Mouse (Mus musculus) heart, embryonic 13.5 days (tissue): ENCODE measurements around the gene Snx12. TPM values are rescaled to one million over a fixed set of nuclear protein-coding genes. Genes with fewer than 3 reads are reported as not detected.

Source experiments
- ATAC-seq: fragments of 200-750 bp; cut with Nextera tagmentation; 2 replicates; pipeline ENCODE4 v1.8.0; 2017; ENCODE audit warnings: moderate TSS enrichment; ENCODE audit not compliant: insufficient number of reproducible peaks, low FRiP score, low TSS enrichment; ENCODE audit errors: extremely low read depth
- H3K27ac ChIP-seq: fragments of 300-500 bp; sonication (generic); replicated peaks from 2 replicates; pipeline ENCODE4 v1.5.1; 2015; ENCODE audit warnings: moderate library complexity, mild to moderate bottlenecking, inconsistent platforms
- H3K27me3 ChIP-seq: fragments of 300-500 bp; sonication (generic); replicated peaks from 2 replicates; pipeline ENCODE4 v1.6.1; 2015; ENCODE audit warnings: mild to moderate bottlenecking, inconsistent platforms
- H3K36me3 ChIP-seq: fragments of 300-500 bp; sonication (generic); 2 replicates; pipeline ENCODE4 v1.6.1; 2015; ENCODE audit warnings: mild to moderate bottlenecking, inconsistent platforms
- H3K4me1 ChIP-seq: fragments of 300-500 bp; sonication (generic); 2 replicates; pipeline ENCODE4 v1.6.1; 2015; ENCODE audit warnings: inconsistent platforms
- H3K4me2 ChIP-seq: fragments of 300-500 bp; sonication (generic); 2 replicates; pipeline ENCODE4 v1.6.1; 2015; ENCODE audit warnings: inconsistent platforms, mild to moderate bottlenecking, moderate library complexity
- H3K4me3 ChIP-seq: fragments of 300-500 bp; sonication (generic); 2 replicates; pipeline ENCODE4 v1.5.1; 2015; ENCODE audit warnings: moderate library complexity, mild to moderate bottlenecking, inconsistent platforms
- H3K9ac ChIP-seq: fragments of 300-500 bp; sonication (generic); 2 replicates; pipeline ENCODE4 v1.6.1; 2015; ENCODE audit warnings: inconsistent platforms, mild to moderate bottlenecking, moderate library complexity
- H3K9me3 ChIP-seq: fragments of 300-500 bp; sonication (generic); 2 replicates; pipeline ENCODE4 v1.6.1; 2016; ENCODE audit warnings: inconsistent platforms
- WGBS: fragments of 180-500 bp; shearing (Covaris S2); methylation state at CpG from one replicate; pipeline ENCODE4 v1.1.7; 2015; ENCODE audit warnings: mixed read lengths; 5-methylcytosine and 5-hydroxymethylcytosine counted together
- polyA plus RNA-seq: library from polyadenylated mRNA; unstranded; fragments of >200 nt; fragmentation: Nextera tagmentation; extraction: Ambion mirVana; gene quantifications from 2 replicates; pipeline ENCODE4 v1.2.1, GENCODE M21; 2015

The Snx12 gene
- polyA plus RNA-seq, 1 experiment from 2014 or later, result 41.2 TPM

GRCm38 (mm10) chrX:101245011-101245410, 22.6 kb upstream of the Snx12 start:
- 25% methylated on average over 1 of the region's 1 CpGs for WGBS
- Histone ChIP-seq H3K4me3 (no peak overlapping the region), H3K9me3 (no peaks in the 10 kb centered on the region), H3K27ac (no peak overlapping the region), H3K9ac (no peak overlapping the region), H3K4me2 (no peak overlapping the region), H3K4me1 (no peaks in the 10 kb centered on the region), H3K36me3 (no peaks in the 10 kb centered on the region), H3K27me3 (peaks cover 3% of the 10 kb centered on the region; the same call in 1 of the 2 replicates)
- ATAC-seq, result no peak

GRCm38 (mm10) chrX:101222796-101223162, 416 bp upstream of the Snx12 start:
- no peak for ATAC-seq
- 36% methylated on average over 7 of the region's 7 CpGs for WGBS
- Histone ChIP-seq H3K27ac (0 out of 2 replicates have a peak overlapping the region, but pooled peaks have one; percentile 45), H3K9ac (peak overlapping the region; percentile 64; the same call in 1 of the 2 replicates), H3K27me3 (peaks cover 2% of the 10 kb centered on the region), H3K9me3 (no peaks in the 10 kb centered on the region), H3K36me3 (no peaks in the 10 kb centered on the region), H3K4me3 (peak overlapping the region; percentile 66), H3K4me1 (peaks cover 9% of the 10 kb centered on the region), H3K4me2 (peak overlapping the region; percentile 70)

DNA sequence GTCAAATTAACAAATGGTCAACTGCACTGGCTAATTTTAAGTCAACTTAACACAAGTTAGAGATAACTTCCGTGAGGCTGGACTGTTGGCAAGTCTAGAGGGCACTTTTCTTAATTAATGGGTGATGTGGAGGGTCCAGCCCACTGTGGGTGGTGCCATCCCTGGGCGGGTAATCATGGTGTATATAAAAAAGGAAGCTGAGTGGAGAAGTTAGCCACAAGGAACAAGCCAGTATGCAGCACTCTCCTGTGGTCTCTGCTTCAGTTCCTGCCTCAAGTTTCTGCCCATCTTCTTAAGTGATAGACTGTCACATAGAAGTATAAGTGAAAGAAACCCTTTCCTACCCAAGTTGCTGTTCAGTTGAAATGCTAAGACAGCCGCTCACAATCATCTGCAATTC, 33.1 kb downstream of the Snx12 start:
- no peak for ATAC-seq
- Histone ChIP-seq H3K4me3 (no peak overlapping the region), H3K4me2 (no peak overlapping the region), H3K4me1 (no peaks in the 10 kb centered on the region), H3K9ac (no peak overlapping the region), H3K27ac (no peak overlapping the region), H3K9me3 (no peaks in the 10 kb centered on the region), H3K36me3 (no peaks in the 10 kb centered on the region), H3K27me3 (peaks cover 4% of the 10 kb centered on the region; the same call in 1 of the 2 replicates)
- 66% methylated on average over 3 of the region's 3 CpGs for WGBS

- 63% methylated on average over 1 of the region's 1 CpGs for WGBS
- H3K4me1 ChIP-seq, result no peaks in the 10 kb centered on the region
- no peak for ATAC-seq
Measured at GRCm38 (mm10) chrX:101187647-101188046, 34.7 kb downstream of the Snx12 start.

DNA sequence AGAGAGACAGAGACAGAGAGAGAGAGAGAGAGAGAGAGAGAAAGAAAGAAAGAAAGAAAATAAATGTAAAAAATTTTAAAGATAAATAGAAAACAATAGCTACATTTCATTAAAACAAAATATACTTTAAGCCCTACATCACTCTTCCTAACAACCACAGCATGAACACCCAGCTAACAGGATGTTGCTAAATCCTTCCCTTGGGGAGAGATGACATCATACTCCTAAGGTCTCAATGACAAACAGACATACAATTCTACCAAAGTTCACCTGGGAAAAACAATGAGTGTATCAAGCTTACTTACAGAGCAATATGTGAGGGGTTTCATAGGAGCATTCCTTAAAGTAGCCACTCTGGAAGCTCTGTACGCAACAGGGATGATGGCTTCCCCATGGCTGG, 49.0 kb downstream of the Snx12 start:
- Histone ChIP-seq H3K36me3 (no peaks in the 10 kb centered on the region), H3K9ac (no peak overlapping the region), H3K27me3 (no peaks in the 10 kb centered on the region), H3K4me2 (no peak overlapping the region), H3K4me1 (no peaks in the 10 kb centered on the region), H3K27ac (no peak overlapping the region), H3K9me3 (no peaks in the 10 kb centered on the region), H3K4me3 (no peak overlapping the region)
- WGBS, result 89% methylated on average over 1 of the region's 1 CpGs
- no peak for ATAC-seq

More at GRCm38 (mm10) chrX:101187647-101188046, 34.7 kb downstream of the Snx12 start:
- no peak overlapping the region for H3K4me2 ChIP-seq
- H3K27me3 ChIP-seq, result peaks cover 6% of the 10 kb centered on the region; the same call in 1 of the 2 replicates
- no peaks in the 10 kb centered on the region for H3K9me3 ChIP-seq
- H3K9ac ChIP-seq, result no peak overlapping the region
- H3K36me3 ChIP-seq, result no peaks in the 10 kb centered on the region
- no peak overlapping the region for H3K27ac ChIP-seq
- no peak overlapping the region for H3K4me3 ChIP-seq

DNA sequence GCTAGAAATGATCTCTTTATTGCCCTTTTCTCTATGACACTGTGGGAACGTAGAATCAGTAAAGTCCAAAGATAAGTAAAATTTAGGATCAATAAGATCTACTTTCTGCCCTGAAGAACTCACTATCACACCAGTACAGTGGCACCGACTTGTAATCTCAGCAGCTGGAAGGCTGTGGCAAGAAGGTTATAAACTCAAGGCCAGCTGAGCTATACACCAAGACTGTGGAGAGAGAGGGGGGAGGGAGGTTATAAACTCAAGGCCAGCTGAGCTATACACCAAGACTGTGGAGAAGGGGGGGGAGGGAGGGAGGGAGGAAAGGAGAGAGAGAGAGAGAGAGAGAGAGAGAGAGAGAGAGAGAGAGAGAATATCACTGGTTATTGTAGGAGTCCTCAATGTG, 53.9 kb downstream of the Snx12 start:
- H3K4me2 ChIP-seq, result no peak overlapping the region
- 64% methylated on average over 2 of the region's 2 CpGs for WGBS
- no peak overlapping the region for H3K9ac ChIP-seq
- H3K4me3 ChIP-seq, result no peak overlapping the region
- no peak for ATAC-seq
- H3K9me3 ChIP-seq, result no peaks in the 10 kb centered on the region
- no peak overlapping the region for H3K27ac ChIP-seq
- H3K27me3 ChIP-seq, result 0 out of 2 replicates have a peak, but pooled peaks cover 3% of the 10 kb centered on the region
- no peaks in the 10 kb centered on the region for H3K4me1 ChIP-seq
- H3K36me3 ChIP-seq, result no peaks in the 10 kb centered on the region

GRCm38 (mm10) chrX:101163739-101164138, 58.6 kb downstream of the Snx12 start:
- 51% methylated on average over 2 of the region's 2 CpGs for WGBS
- no peaks in the 10 kb centered on the region for H3K4me1 ChIP-seq
- no peaks in the 10 kb centered on the region for H3K36me3 ChIP-seq
- H3K9ac ChIP-seq, result no peak overlapping the region
- H3K27me3 ChIP-seq, result peaks cover 7% of the 10 kb centered on the region; the same call in 1 of the 2 replicates
- no peak overlapping the region for H3K4me2 ChIP-seq
- no peak overlapping the region for H3K27ac ChIP-seq
- H3K9me3 ChIP-seq, result no peaks in the 10 kb centered on the region
- no peak for ATAC-seq
- H3K4me3 ChIP-seq, result no peak overlapping the region

GRCm38 (mm10) chrX:101163278-101163677, 59.1 kb downstream of the Snx12 start:
- H3K36me3 ChIP-seq, result no peaks in the 10 kb centered on the region
- H3K4me3 ChIP-seq, result no peak overlapping the region
- peaks cover 7% of the 10 kb centered on the region; the same call in 1 of the 2 replicates for H3K27me3 ChIP-seq
- no peaks in the 10 kb centered on the region for H3K9me3 ChIP-seq
- H3K27ac ChIP-seq, result no peak overlapping the region
- no peak overlapping the region for H3K4me2 ChIP-seq
- WGBS, result 74% methylated on average over 3 of the region's 3 CpGs
- H3K4me1 ChIP-seq, result no peaks in the 10 kb centered on the region
- H3K9ac ChIP-seq, result no peak overlapping the region
- ATAC-seq, result no peak

DNA sequence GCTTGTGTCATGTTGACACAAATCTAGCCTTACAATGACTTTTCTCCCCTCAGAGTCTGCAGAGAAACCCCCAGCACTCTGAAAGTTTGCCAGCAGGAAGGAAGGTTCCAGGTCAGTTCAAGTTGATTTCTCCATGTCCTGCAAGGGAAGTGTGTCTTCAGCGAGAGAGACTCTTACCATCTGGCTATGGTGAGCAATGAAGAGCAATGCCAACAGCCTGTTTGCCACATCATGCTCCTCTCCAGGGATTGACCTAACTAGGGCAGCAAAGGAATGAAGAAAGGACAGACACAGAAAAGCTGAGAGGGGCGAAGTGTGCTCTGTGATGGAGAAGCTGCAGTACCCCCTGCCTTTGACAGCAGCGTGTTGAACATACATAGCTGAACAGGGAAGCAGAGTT, 59.8 kb downstream of the Snx12 start:
- no peak overlapping the region for H3K4me3 ChIP-seq
- H3K27ac ChIP-seq, result no peak overlapping the region
- WGBS, result 78% methylated on average over 3 of the region's 3 CpGs
- H3K9ac ChIP-seq, result no peak overlapping the region
- no peak for ATAC-seq
- H3K36me3 ChIP-seq, result no peaks in the 10 kb centered on the region
- no peak overlapping the region for H3K4me2 ChIP-seq
- H3K4me1 ChIP-seq, result no peaks in the 10 kb centered on the region
- peaks cover 7% of the 10 kb centered on the region; the same call in 1 of the 2 replicates for H3K27me3 ChIP-seq
- H3K9me3 ChIP-seq, result no peaks in the 10 kb centered on the region

GRCm38 (mm10) chrX:101157488-101157887, 64.9 kb downstream of the Snx12 start:
- Histone ChIP-seq H3K4me3 (no peak overlapping the region), H3K36me3 (no peaks in the 10 kb centered on the region)
- WGBS, result 72% methylated on average over 2 of the region's 2 CpGs

DNA sequence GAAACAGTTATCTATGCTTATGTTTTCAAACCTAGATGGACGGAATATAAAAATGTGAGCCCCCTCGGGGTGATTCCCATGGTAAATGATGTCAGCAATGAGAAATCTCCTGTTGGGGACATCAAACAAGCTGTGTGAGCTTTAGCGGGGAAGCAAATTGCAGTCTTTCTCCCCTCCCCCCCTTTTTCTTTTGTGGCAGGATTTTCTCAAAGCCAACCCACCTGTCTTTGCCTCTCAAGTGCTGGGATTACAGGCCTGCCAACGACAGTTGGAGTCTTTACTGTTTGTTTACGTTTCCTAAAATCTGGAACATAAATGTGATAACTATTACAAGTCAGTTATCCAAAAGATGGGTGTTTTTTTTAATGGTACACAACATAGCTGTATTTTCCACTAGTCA, 66.0 kb downstream of the Snx12 start:
- Histone ChIP-seq H3K27ac (no peak overlapping the region), H3K4me3 (no peak overlapping the region), H3K9ac (no peak overlapping the region), H3K4me2 (no peak overlapping the region), H3K36me3 (no peaks in the 10 kb centered on the region), H3K9me3 (no peaks in the 10 kb centered on the region), H3K4me1 (no peaks in the 10 kb centered on the region), H3K27me3 (no peaks in the 10 kb centered on the region; the same call in 1 of the 2 replicates)
- WGBS, result 32% methylated on average over 5 of the region's 5 CpGs
- ATAC-seq, result no peak

More at GRCm38 (mm10) chrX:101157488-101157887, 64.9 kb downstream of the Snx12 start:
- ATAC-seq, result no peak
- Histone ChIP-seq H3K27ac (no peak overlapping the region), H3K9me3 (no peaks in the 10 kb centered on the region), H3K4me2 (no peak overlapping the region), H3K27me3 (no peaks in the 10 kb centered on the region; the same call in 1 of the 2 replicates), H3K4me1 (no peaks in the 10 kb centered on the region), H3K9ac (no peak overlapping the region)

DNA sequence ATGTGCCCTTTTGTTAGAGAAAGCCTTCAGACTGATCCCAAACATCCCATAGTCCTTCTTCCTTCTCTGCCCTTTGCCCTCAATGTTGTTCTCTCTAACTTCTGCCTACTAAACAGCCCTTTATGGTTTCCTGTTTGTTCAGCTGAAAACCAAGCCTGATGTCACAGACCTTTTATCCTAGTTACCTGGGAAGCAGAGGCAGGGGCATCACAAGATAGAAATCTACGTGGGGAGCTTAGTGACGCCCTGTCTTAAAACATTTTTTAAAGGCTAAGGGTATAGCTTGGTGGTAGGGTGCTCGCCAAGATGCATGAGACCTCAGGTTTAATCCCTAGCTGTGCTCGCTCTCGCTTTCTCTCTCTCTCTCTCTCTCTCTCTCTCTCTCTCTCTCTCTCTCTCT, 74.9 kb downstream of the Snx12 start:
- H3K27me3 ChIP-seq, result no peaks in the 10 kb centered on the region
- no peaks in the 10 kb centered on the region for H3K9me3 ChIP-seq
- H3K27ac ChIP-seq, result no peak overlapping the region
- WGBS, result 68% methylated on average over 5 of the region's 5 CpGs
- H3K4me2 ChIP-seq, result no peak overlapping the region
- no peak overlapping the region for H3K9ac ChIP-seq
- no peak overlapping the region for H3K4me3 ChIP-seq
- no peaks in the 10 kb centered on the region for H3K36me3 ChIP-seq
- no peaks in the 10 kb centered on the region for H3K4me1 ChIP-seq
- ATAC-seq, result no peak
